Mouse (Mus musculus) large intestine, adult 2 months (tissue): ENCODE results near the gene Pard3. TPM values are rescaled to one million over a fixed set of nuclear protein-coding genes. Genes with fewer than 3 reads are reported as not detected.

Source experiments
- DNase-seq: peaks from one replicate; pipeline ENCODE4 v3.0.0-alpha.2; 2012; ENCODE audit warnings: low read depth, low spot score
- WGBS: fragments of 180-500 bp; shearing (Covaris S2); methylation state at CpG from one replicate; pipeline ENCODE4 v1.1.7; 2018; 5-methylcytosine and 5-hydroxymethylcytosine counted together
- polyA plus RNA-seq: library from polyadenylated mRNA; depleted of rRNA; stranded (reverse); fragments of >200 nt; gene quantifications from 2 replicates; pipeline ENCODE4 v1.2.3, GENCODE M21; 2012

The Pard3 gene
- polyA plus RNA-seq, 1 experiment = 19.0 TPM

DNA sequence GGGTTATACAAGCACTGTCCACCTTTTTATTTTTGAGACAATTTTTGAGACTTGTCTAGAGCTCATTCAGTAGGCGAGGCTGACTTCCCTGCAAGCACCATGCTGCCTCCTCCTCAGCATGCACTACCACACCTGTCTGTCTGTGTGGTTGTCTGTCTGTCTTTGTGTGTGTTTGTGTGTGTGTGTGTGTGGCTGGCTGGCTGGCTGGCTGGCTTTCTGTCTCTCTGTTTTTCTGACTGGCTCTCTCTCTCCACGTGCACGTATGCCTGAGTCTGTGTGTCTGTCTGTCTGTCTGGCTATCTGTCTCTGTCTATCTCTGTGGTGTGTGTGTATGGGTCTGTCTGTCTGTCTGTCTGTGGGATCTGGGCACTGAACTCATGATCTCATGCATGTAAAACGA is 199.2 kb downstream of the Pard3 start:
- 70% methylated on average over 4 of the region's 4 CpGs for WGBS
- DNase-seq = no peak

DNA sequence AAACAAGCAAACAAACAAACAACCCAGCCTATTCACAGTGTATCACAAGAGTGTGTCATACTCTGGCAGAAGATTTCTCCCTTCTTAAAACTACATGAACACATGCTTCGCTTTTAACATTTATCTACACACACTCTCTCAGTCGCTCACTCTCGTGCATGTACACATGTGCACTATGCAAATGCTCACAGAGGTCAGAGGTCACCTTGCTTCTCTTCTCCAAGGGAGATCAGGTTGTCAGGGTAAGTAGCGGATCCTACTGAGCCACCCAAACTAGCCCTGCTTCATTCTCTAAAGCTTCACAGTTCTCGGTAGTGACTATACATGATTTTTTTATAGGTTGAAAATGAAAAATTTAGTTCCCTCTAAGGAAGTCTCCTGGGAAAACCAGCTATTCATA is 199.8 kb downstream of the Pard3 start:
- WGBS = 83% methylated on average over 5 of the region's 5 CpGs
- DNase-seq = no peak

DNA sequence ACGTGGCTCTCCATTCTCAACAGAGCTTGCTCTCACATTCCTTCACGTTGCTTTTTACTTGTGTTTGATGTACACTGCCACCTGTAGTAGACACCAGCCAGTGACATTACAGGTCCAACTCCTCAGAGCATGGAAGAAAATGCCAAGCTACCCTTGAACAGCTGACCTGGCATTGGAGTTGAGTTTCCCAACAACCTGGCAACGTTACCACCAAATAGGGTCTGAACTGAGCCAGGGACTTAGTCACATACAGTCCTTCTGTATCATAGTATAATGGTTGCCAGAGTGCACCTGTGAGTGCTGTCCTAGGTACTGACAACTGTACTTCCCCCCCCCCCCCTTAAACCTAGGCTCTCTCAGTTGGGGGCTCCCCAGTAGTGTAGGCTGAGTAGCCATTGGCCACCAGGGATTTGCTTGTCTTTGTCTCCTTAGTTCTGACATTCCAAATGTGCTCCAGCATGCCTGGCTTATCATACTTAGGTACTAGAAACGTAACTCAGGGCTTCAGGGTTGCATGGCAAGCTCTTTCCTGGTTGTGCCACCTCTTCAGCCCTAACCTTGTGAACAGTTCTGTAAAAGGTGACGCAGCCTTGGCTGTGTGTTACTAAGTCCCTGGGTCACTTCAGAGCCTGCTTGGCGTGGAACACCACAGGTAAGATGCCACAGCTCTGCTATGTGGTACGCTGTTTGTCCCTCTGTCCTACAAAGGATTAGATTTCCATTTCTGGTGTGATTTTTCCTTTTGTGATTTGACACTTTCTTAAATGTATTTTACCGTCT is 201.2 kb downstream of the Pard3 start:
- no peak for DNase-seq
- WGBS = 86% methylated on average over 8 of the region's 8 CpGs

DNA sequence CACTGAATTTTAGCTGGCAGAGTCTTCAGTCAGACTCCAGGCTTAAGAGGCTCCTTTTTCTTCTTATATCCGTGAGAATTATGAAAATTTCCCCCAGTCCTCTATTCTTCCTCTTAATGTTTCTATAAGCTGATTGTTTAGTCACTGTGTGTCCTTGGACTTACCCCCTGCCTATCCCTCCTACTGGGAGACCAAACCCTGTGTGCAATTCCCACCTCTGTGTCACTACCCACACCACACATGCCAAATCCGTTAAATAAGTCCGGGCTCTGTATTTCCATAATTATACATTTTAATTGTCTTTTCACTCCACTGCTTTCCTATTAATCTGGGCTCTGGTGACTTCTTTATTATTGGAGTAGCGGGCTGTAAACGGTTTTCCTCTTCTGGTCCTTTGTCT is 203.1 kb downstream of the Pard3 start:
- WGBS = 76% methylated on average over 5 of the region's 5 CpGs

DNA sequence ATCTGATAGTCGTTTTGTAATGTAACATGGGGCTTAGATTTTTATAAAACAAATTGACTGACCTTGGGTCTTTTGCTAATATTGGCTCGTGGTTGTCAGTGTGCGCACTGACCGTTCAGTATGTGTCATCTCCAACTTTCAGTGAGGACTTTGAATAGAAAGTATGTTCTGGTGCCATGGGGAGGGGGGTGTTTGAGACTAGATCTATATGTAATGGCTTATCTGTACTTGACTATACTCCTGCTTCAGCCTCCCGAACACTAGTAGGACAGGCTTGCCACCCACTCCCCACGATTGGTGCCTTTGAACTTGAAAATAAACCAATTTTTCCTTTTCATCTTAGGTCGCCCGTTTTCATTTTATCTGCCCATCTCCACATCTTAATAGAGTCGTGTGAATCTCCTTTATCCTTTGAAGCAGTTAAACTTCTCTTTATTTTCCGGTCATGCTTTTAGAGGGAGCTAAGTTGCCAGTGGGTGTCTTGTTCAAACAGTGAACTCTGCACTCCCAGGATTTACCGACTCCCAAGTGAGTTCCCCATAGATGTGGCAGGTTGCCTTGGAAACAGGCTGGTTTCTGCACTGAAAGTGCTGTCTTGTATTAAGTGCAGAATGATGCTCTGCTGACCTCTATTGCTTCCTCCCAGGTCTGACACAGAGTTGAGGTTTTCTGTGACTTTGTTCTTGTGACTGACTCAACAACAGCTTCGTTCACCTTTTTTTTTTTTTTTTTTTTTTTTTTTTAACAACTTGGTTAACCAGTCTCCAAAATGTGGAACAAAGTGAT is 204.7 kb downstream of the Pard3 start:
- no peak for DNase-seq
- 72% methylated on average over 12 of the region's 12 CpGs for WGBS

More for the DNA sequence above, 203.1 kb downstream of the Pard3 start:
- no peak for DNase-seq

DNA sequence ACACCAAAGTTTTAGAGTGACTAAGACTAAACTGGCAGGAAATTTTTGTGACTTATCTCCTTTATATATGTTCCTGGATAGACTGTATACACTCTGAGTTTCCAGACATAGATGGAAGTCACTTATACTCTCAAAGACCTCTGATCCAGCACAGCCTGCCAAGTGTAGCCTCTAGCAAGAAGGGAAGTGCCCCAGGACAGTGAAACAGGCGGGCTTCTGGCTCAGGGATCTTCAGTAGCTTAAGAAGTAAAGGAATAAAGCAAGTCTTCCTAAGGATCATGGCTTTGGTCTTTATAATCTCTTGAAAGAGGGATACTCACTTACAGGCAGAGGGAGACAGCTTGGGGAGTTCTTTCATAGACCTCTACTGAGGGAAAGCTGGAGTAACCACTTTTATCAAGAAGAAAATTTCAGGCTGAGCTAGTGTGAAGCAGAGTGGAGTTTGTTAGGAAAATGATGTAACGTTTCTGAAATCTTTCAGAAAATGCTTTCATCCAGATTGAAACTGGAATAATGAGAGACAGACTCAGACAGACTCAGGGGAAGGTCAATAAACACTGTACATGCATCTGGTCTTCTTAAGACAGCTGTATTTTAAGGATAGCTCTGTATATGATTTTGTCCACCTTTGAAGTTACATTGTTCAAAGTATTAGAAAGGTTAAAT is 205.5 kb downstream of the Pard3 start:
- 80% methylated on average over 2 of the region's 2 CpGs for WGBS
- DNase-seq = no peak

DNA sequence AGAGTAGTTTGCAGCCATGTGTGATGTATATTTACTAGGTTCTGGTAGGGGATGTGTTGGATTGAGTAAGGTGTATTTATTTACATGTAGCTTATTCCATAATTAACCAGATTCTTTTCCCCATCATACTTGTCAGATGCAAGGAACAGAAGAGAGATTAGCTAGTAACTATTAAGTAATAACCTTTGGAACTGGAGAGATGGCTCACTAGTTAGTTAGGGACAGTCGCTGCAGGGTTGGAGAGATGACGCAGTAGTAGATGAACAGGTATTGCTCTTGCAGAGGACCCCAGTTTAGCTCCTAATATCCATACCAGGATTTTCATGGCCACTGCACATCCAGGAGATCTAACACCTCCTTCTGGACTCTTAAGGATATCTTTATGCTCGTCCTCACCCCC is 207.5 kb downstream of the Pard3 start:
- DNase-seq = no peak
- 96% methylated on average over 3 of the region's 3 CpGs for WGBS

DNA sequence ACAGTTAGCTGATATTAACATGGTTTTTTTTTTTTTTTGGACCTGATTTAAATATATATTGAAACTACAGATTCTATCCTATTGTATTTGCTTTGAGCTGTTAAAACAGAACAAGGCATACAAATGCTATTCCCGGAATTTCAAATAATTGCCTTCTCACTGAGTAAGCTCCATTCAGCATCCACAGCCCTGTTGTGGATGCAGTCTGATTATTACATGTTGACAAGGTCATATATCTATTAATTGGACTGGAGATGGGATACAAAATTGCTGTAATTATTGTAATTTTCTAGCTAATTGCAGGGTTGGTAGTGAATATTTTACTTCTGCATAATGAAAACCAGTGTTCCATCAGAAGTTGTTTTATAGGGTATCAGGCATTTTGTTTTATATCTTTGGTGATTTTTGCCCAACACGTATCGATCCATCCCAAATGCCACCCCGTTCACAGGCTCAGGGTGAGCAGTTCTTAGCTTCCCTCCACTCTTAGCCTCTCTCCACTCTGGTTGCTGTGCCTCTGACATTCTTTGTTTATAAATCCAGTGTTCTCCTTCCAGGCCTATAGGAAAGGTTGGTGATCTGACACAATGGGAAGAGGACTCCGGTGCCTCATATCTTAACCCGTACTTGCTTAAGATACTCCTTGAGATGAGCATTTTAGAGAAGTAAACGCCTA is 216.7 kb downstream of the Pard3 start:
- DNase-seq = no peak
- WGBS = 91% methylated on average over 7 of the region's 7 CpGs

DNA sequence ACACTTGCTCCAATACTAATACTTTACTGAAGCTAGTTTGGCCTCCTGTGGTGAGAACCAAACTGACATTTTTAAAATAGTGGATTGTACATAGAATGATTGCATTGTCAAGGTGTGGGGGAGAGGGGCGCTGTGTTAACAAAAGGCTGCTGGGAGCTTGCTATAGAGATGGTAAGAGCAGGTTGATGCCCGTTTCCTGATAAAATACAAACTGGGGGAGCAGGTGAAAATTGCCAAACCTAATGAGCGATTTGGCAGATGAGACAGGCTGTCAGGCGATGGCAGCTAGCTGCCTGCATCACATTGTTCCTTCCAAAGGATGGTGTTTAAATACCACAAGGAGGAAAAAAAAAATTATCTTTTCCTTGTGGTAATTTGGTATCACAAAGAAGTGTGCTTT is 217.3 kb downstream of the Pard3 start:
- 91% methylated on average over 4 of the region's 4 CpGs for WGBS
- no peak for DNase-seq

DNA sequence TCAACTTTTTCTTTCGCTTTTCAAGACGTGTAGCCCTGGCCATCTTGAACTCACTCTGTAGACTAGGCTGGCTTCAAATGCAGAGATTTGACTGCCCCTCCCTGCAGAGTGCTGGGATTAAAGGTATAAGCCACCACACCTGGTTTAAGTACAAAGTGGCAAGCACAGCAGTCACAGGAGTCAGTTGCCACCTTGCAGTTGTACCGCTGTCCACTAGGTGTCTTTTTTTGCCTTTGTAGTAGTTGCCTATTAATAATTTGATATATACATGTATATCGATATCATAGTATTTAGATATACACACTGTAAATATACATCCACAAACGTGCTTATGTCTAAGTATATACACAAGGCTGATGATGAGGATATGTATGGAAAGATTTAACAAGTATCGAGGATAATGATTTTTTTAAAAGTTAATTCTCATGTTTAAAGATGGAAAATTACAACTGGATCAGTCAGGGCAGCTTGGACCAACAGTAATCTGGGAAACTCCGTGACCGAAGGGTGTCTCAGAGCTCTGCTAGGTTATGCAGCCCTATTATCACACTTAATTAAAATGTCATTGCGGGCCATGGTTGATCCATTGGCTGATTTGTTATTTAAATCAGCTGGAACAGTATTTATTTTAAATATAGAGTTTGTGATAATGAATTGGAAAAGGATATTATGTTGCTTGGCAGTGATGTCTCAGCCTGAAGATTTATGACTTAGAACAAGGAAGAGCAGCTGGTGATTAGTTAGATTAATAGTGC is 220.9 kb downstream of the Pard3 start:
- WGBS = 89% methylated on average over 9 of the region's 9 CpGs
- no peak for DNase-seq

DNA sequence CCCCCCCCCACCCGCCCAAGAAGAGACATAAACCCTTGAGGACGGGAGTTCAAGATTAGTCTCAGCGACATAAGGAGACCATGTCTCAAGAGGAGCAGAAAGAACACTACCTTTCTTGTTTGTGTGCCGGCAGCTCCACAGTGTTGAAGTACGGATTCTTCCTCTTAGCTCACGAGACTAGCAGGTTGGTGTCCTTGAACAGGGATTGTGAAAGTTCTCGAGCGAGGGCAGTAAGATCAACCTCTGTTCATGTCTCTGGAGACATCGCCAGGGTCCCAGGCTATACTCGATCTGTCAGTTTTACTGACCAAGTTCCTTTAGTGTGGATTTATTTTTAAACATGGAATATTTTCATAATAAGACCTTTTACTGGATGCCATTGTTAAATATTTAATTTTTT is 224.1 kb downstream of the Pard3 start:
- DNase-seq = no peak

DNA sequence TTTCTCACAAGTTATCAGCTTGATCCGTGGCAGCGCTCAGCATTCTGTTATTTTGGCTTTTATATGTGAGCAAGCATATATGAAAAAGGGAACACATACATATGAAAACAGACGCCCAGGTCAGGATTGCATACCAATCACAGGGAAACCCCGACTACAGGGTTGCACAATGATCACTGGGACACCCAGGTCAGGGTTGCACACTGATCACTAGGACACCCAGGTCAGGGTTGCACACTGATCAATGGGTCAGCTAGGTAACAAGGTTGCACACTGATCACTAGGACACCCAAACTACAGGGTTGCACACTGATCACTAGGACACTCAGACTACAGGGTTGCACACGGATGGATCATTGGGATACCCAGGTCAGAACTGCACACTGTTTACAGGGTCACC is 228.6 kb downstream of the Pard3 start:
- no peak for DNase-seq

More for the DNA sequence above, 224.1 kb downstream of the Pard3 start:
- WGBS = 90% methylated on average over 10 of the region's 10 CpGs

DNA sequence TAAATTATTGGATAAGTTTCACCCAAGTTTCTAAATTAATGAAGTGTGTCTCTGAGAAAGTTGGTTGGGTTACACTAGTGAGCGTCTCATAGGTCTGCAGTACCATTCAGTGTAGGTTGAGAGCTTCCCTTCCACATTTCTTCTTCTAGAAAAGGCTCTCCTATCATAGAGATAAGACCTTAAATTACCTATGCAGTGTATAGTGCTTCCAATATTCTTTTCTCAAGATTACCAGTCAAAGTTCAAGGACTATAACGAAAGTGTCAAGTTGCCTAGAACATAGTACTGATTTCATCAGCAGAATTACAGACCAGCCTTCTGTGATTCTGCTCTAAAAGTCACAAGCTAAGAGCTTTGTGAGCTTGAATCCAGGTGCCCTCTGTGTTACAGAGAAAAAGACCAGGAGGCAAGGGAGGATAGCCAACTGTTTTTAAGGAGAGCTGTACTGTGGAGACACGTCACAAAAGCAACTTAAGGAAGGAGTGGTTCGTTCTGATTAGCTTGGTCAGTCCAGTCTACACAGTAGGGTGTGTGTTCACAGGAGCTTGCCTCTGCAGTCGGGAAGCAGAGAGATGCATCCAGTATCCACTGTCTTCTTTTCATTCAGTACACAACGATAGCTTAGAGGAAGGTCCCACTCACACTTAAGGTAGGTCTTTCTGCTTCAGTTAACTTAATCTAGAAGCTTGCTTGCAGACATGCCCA is 229.5 kb downstream of the Pard3 start:
- 79% methylated on average over 6 of the region's 6 CpGs for WGBS
- DNase-seq = no peak

More for the DNA sequence above, 228.6 kb downstream of the Pard3 start:
- WGBS = 88% methylated on average over 5 of the region's 5 CpGs

DNA sequence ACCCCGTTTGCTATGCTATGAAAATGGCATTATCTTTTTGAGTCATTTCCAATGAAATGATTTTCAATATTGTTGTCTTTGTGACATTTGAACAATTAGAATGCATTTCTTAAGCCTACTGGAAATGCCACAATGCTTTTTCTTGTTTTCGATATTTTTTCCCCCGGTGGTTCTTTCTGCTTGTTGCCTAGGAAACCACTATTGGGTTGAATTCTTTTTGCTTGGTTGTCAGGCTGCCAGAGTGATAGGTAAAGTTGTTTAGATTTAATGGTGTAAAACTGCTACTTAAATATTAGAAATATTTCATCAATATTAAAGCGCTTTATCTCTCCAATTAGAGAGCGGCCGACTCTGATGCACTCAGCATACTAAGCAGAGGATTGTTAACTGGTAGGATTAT is 230.4 kb downstream of the Pard3 start:
- DNase-seq = no peak
- 98% methylated on average over 6 of the region's 6 CpGs for WGBS

DNA sequence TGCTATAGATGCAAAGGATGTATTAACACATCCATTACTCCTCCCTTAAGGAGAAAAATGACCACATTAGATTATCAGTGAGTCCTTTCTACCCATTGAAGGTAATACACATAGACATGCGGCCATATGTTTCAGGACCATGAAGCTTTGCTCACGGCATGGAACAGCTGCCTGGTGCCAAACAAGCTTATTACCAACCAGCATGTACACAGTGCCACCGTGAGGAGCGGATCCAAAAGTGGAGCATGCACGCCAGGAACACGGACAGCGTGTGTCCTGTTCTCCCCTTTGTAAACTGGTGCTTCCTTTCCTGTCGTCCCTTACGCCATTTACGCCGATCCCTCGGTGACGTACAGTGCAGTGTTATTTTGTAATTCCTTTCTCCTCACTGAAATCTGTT is 232.2 kb downstream of the Pard3 start:
- no peak for DNase-seq
- WGBS = 96% methylated on average over 13 of the region's 13 CpGs

DNA sequence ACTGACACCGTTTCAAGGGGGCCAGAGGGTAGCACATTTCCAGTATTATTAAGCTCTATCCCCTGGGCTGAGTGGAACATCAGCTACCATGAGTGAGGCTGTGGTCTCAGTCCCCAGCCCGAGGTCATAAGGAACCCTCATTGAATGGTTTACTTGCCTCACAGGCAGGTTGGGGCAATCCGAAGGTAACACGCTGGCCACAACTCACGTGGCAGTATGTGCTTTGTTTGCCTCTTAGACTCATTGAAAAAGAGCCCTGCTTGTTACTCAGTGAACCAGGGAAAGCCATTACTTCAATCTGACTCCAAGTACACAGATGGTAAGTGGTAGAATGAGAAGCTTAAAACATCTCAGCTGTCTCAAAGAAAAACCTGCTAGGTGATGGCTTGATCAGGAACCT is 236.8 kb downstream of the Pard3 start:
- 93% methylated on average over 5 of the region's 5 CpGs for WGBS
- no peak for DNase-seq

DNA sequence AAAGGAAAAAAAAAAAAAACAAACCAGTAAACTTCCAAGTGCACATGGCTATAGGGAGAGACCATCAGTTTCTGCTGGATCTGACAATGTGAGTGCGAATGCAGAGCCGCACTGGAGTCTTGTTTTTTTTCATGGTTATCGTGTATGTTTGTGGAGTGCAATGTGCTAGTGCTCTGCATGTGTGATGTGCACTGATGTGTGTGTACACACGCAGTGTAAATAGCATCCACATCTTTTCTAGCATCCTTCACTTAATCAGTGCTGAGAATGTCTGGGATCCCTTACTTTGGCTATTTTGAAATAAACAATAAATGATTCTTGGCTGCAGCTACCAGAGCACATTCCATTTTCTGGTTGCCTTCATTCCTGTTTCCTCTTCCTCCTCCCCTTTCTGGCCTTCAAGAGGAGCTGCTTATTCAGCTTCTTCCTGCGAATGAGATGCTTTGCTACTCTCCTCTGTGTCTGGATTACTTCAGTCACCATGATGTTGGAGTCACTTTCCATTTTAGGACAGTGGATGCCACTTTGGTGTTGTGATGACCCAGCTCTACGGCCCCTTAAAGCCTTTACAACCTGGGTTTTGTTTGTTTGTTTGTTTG is 239.3 kb downstream of the Pard3 start:
- WGBS = 79% methylated on average over 6 of the region's 6 CpGs
- no peak for DNase-seq

DNA sequence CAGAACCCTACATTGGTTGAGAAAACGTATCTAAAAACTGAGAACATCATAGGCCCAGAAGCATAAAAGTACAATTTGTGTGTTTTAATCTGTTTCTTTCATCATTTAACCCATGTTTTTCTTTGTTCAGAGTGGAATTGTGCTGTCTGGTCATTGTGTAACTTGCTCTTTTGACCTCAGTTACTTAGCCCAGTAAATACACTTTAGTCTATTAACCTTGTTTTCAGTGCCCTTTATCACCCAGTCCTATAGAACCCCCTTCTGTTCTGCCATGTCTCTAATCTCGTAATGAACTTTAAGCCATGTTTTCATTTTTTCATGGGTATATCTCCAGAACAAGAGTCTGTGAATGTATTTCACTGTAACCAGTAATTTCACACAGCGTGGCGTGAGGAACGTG is 243.3 kb downstream of the Pard3 start:
- 83% methylated on average over 5 of the region's 5 CpGs for WGBS
- DNase-seq = no peak
